7 mouse cellular contexts compared by ENCODE assay signal in genomic region chr10:53398540-53398902, GRCm38 (mm10). TPM values are rescaled to one million over a fixed set of nuclear protein-coding genes. Genes with fewer than 3 reads are reported as not detected.
DNase-seq lines count a peak whose midpoint lies in the region; ATAC-seq and TF ChIP-seq lines count a peak whose summit lies in the region.

No protein-coding gene starts in this region.

- POLR2A ChIA-PET in Patski (lab: Charles Lee), result no interaction called here

- H3K4me3 ChIP-seq in hindbrain, embryonic 15.5 days, result no peak overlapping the region
- H3K4me3 ChIP-seq in lung, adult 2 months (replicated peaks; ENCODE audit: extremely low read depth, low read depth, low read length), result peak overlapping the region; percentile 61
- H3K4me3 ChIP-seq in neural tube, embryonic 14.5 days (ENCODE audit: low read depth, low read length), result no peak overlapping the region

- TF ChIP-seq POLR2A in lung, adult 2 months (IDR thresholded peaks at IDR 0.05; ENCODE audit: borderline replicate concordance, extremely low read depth, low read depth, low read length), result peak; percentile 79; the same call in 1 of the 2 replicates

- H3K9me3 ChIP-seq in hindbrain, embryonic 15.5 days, result no peaks in the 10 kb centered on the region
- H3K9me3 ChIP-seq in neural tube, embryonic 14.5 days (ENCODE audit: control insufficient read depth, low read length), result no peaks in the 10 kb centered on the region

- peaks cover 8% of the 10 kb centered on the region for H3K4me1 ChIP-seq in hindbrain, embryonic 15.5 days (replicated peaks)
- H3K4me1 ChIP-seq in lung, adult 2 months (ENCODE audit: control insufficient read depth, insufficient read depth, low read length), result peaks cover 6% of the 10 kb centered on the region
- no peaks in the 10 kb centered on the region for H3K4me1 ChIP-seq in neural tube, embryonic 14.5 days (ENCODE audit: control insufficient read depth, insufficient read depth, low read length)

- no peak for DNase-seq in Patski (ENCODE audit: low read depth, low spot score)
- peak; percentile 47 for DNase-seq in cerebellum, adult 9-11 months
- peak; percentile 56 for DNase-seq in gastrocnemius, postnatal 10 days
- peak; percentile 23 for DNase-seq in lung, adult 2 months
- no peak for DNase-seq in frontal cortex, postnatal 25 days (ENCODE audit: low spot score in 2 of 2)

- H3K9ac ChIP-seq in hindbrain, embryonic 15.5 days, result no peak overlapping the region
- H3K9ac ChIP-seq in neural tube, embryonic 14.5 days (replicated peaks; ENCODE audit: low read depth, low read length), result no peak overlapping the region

- no peak for TF ChIP-seq CTCF in Patski (IDR thresholded peaks at IDR 0.05)
- TF ChIP-seq CTCF in lung, adult 2 months (IDR thresholded peaks at IDR 0.05; ENCODE audit: insufficient read depth, low read length), result no peak

- peak overlapping the region; percentile 42 for H3K4me2 ChIP-seq in hindbrain, embryonic 15.5 days
- H3K4me2 ChIP-seq in neural tube, embryonic 14.5 days (ENCODE audit: low read depth, low read length), result 0 out of 2 replicates have a peak overlapping the region, but pooled peaks have one; percentile 6

- peak; percentile 26 for ATAC-seq in Patski
- peak; percentile 51; the same call in 1 of the 2 replicates for ATAC-seq in hindbrain, embryonic 15.5 days (ENCODE audit: low FRiP score, low read depth)
- peak; percentile 65 for ATAC-seq in neural tube, embryonic 14.5 days (ENCODE audit: low read depth)

- no peaks in the 10 kb centered on the region for H3K36me3 ChIP-seq in hindbrain, embryonic 15.5 days
- no peaks in the 10 kb centered on the region for H3K36me3 ChIP-seq in neural tube, embryonic 14.5 days (ENCODE audit: control insufficient read depth, insufficient read depth, low read length)

- in situ Hi-C loops in Patski (cut with MboI; ENCODE audit: low pct_unique_long_range_greater_than_20kb), result no loop called here

- 3% methylated on average over 9 of the region's 9 CpGs for WGBS in hindbrain, embryonic 15.5 days
- 2% methylated on average over 9 of the region's 9 CpGs for WGBS in lung, adult 2 months
- 7% methylated on average over 9 of the region's 9 CpGs for WGBS in neural tube, embryonic 14.5 days

- H3K27me3 ChIP-seq in Patski, result no peaks in the 10 kb centered on the region
- no peaks in the 10 kb centered on the region for H3K27me3 ChIP-seq in hindbrain, embryonic 15.5 days
- no peaks in the 10 kb centered on the region for H3K27me3 ChIP-seq in neural tube, embryonic 14.5 days (ENCODE audit: control insufficient read depth, insufficient read depth, low read length)

- peak overlapping the region; percentile 45; the same call in 1 of the 2 replicates for H3K27ac ChIP-seq in hindbrain, embryonic 15.5 days (replicated peaks)
- H3K27ac ChIP-seq in neural tube, embryonic 14.5 days (ENCODE audit: low read depth, low read length), result no peak overlapping the region

- CTCF ChIA-PET in Patski (lab: Charles Lee), result no interaction called here

RNA-seq across cellular contexts. Expression of gene Cep85l, which starts 18.8 kb away (rescaled TPM):
- 3.3 TPM for polyA plus RNA-seq in Patski (2021)
- 10 to 100 TPM; 31.6 to 32.5 TPM for total RNA-seq in gastrocnemius, postnatal 10 days (2021)
- 5.0 TPM in 2 replicates for polyA plus RNA-seq in hindbrain, embryonic 15.5 days (2015; fragmentation: Nextera tagmentation; extraction: Ambion mirVana)
- polyA plus RNA-seq in lung, adult 2 months (2012; rRNA removed), result 6.5 and 7.5 TPM in 2 replicates
- polyA plus RNA-seq in neural tube, embryonic 14.5 days (2014; fragmentation: Nextera tagmentation; extraction: Ambion mirVana), result 6.4 and 11.6 TPM in 2 replicates

Comparison
In these comparisons a context has a peak if more than half of its experiments do, and no peak if none do; other contexts are left out.
1. DNase-seq: peak in cerebellum, adult 9-11 months (single experiment), gastrocnemius, postnatal 10 days (single experiment) and lung, adult 2 months (single experiment); none in Patski (single experiment) and frontal cortex, postnatal 25 days (0 of 2).
2. Peak in every context shown above with its lines, with median percentiles within 50 percentile points of each other: ATAC-seq.